Comparison of ENCODE assay signal across 15 mouse cellular contexts in the genomic region with DNA sequence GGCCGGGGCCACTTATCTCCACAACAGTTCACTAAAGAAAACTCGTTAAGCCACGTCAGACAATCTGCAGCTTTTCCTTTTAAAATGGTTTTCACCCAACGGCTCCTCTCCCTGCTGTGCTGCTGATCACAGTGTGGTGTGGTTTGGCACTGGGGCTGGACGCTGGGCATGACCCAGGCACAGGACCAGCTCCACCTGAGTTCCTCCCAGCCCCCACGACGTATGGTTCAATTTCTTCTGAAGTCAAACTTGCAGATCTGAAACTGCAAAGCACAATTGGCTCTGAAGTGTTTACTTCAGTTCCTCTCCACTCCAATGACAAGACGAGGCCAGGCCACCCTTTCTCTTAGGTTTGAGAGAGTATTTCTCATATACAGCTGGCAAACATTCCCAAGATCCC. TPM values are rescaled to one million over a fixed set of nuclear protein-coding genes. Genes with fewer than 3 reads are reported as not detected.
A peak's percentile ranks its signal among the peaks of the same experiment; 100 is the strongest.
DNase-seq lines count a peak whose midpoint lies in the region; ATAC-seq and TF ChIP-seq lines count a peak whose summit lies in the region.
"Had no signal": no experiment of that assay in that cellular context is flagged by ENCODE, and none has a peak within 500 bp of the region (broad histone marks: within the 10 kb centered on the region; RNA-seq: fewer than 3 reads in every experiment).

No protein-coding gene starts in this region.

- DNase-seq in cerebellum, adult 9-11 months, result peak; percentile 58
- DNase-seq in cerebellum, adult 8-10 months, result no peak
- DNase-seq in heart, postnatal 0 days (ENCODE audit: low spot score), result no peak
- no peak for DNase-seq in heart, adult 9 months (ENCODE audit: low spot score in 2 of 2)
- no peak for DNase-seq in stomach, postnatal 0 days (ENCODE audit: low spot score)
- no peak for DNase-seq in spleen, postnatal 36 days (ENCODE audit: low spot score in 2 of 2)
- DNase-seq: B cell, adult 2 months; right cerebral cortex, postnatal 4 days; thymus, adult 18-20 months had no signal

- H3K36me3 ChIP-seq in heart, postnatal 0 days (replicated peaks; ENCODE audit: control insufficient read depth, insufficient read depth, low read length), result no peaks in the 10 kb centered on the region
- peaks cover 3% of the 10 kb centered on the region for H3K36me3 ChIP-seq in megakaryocyte, embryonic 14.5 days (replicated peaks; ENCODE audit: low read length)
- H3K36me3 ChIP-seq in stomach, postnatal 0 days (ENCODE audit: control insufficient read depth, insufficient read depth, low read length), result no peaks in the 10 kb centered on the region
- H3K36me3 ChIP-seq: embryonic facial prominence, embryonic 15.5 days; forebrain, embryonic 12.5 days; hindbrain, embryonic 12.5 days; kidney, embryonic 15.5 days had no signal

- no peak for TF ChIP-seq EP300 in heart, postnatal 0 days (IDR thresholded peaks at IDR 0.05; ENCODE audit: low read depth)
- TF ChIP-seq EP300 in stomach, postnatal 0 days (optimal IDR thresholded peaks at IDR 0.05), result no peak

- H3K9me3 ChIP-seq in heart, postnatal 0 days (replicated peaks; ENCODE audit: control insufficient read depth, low read length), result no peaks in the 10 kb centered on the region
- no peaks in the 10 kb centered on the region for H3K9me3 ChIP-seq in megakaryocyte, embryonic 14.5 days
- H3K9me3 ChIP-seq in stomach, postnatal 0 days (ENCODE audit: control insufficient read depth, low read length), result no peaks in the 10 kb centered on the region
- H3K9me3 ChIP-seq: embryonic facial prominence, embryonic 15.5 days; forebrain, embryonic 12.5 days; hindbrain, embryonic 12.5 days; kidney, embryonic 15.5 days had no signal

- no peak overlapping the region for H3K4me3 ChIP-seq in heart, postnatal 0 days (ENCODE audit: low read depth, low read length)
- H3K4me3 ChIP-seq in megakaryocyte, embryonic 14.5 days (replicated peaks), result peak overlapping the region; percentile 67
- H3K4me3 ChIP-seq in stomach, postnatal 0 days (ENCODE audit: low read depth, low read length), result no peak overlapping the region
- H3K4me3 ChIP-seq: embryonic facial prominence, embryonic 15.5 days; forebrain, embryonic 12.5 days; hindbrain, embryonic 12.5 days; kidney, embryonic 15.5 days had no signal

- H3K4me2 ChIP-seq in heart, postnatal 0 days (ENCODE audit: low read depth, low read length), result no peak overlapping the region
- no peak overlapping the region for H3K4me2 ChIP-seq in stomach, postnatal 0 days (replicated peaks; ENCODE audit: low read depth)
- H3K4me2 ChIP-seq: embryonic facial prominence, embryonic 15.5 days; forebrain, embryonic 12.5 days; hindbrain, embryonic 12.5 days; kidney, embryonic 15.5 days had no signal

- no peak for TF ChIP-seq CTCF in heart, postnatal 0 days (IDR thresholded peaks at IDR 0.05; ENCODE audit: low read depth)
- no peak for TF ChIP-seq CTCF in stomach, postnatal 0 days (IDR thresholded peaks at IDR 0.05; ENCODE audit: low read depth)

- H3K27me3 ChIP-seq in heart, postnatal 0 days (ENCODE audit: control insufficient read depth, insufficient read depth, low read length), result no peaks in the 10 kb centered on the region
- no peaks in the 10 kb centered on the region for H3K27me3 ChIP-seq in megakaryocyte, embryonic 14.5 days (replicated peaks)
- H3K27me3 ChIP-seq in stomach, postnatal 0 days (ENCODE audit: control insufficient read depth, insufficient read depth, low read length), result no peaks in the 10 kb centered on the region
- H3K27me3 ChIP-seq: embryonic facial prominence, embryonic 15.5 days; forebrain, embryonic 12.5 days; hindbrain, embryonic 12.5 days; kidney, embryonic 15.5 days had no signal

- no peak overlapping the region; the same call in 1 of the 2 replicates for H3K9ac ChIP-seq in heart, postnatal 0 days (replicated peaks; ENCODE audit: low read depth, low read length)
- H3K9ac ChIP-seq in stomach, postnatal 0 days (ENCODE audit: low read length), result no peak overlapping the region
- H3K9ac ChIP-seq: embryonic facial prominence, embryonic 15.5 days; forebrain, embryonic 12.5 days; hindbrain, embryonic 12.5 days; kidney, embryonic 15.5 days had no signal

- H3K27ac ChIP-seq in heart, postnatal 0 days (ENCODE audit: low read depth), result 0 out of 2 replicates have a peak overlapping the region, but pooled peaks have one; percentile 7
- peak overlapping the region; percentile 19 for H3K27ac ChIP-seq in stomach, postnatal 0 days (replicated peaks)
- H3K27ac ChIP-seq: embryonic facial prominence, embryonic 15.5 days; forebrain, embryonic 12.5 days; hindbrain, embryonic 12.5 days; kidney, embryonic 15.5 days had no signal

- H3K4me1 ChIP-seq in heart, postnatal 0 days (ENCODE audit: control insufficient read depth, insufficient read depth), result peaks cover 21% of the 10 kb centered on the region
- peaks cover 49% of the 10 kb centered on the region for H3K4me1 ChIP-seq in megakaryocyte, embryonic 14.5 days
- peaks cover 4% of the 10 kb centered on the region; the same call in 1 of the 2 replicates for H3K4me1 ChIP-seq in stomach, postnatal 0 days (replicated peaks; ENCODE audit: control insufficient read depth, insufficient read depth)
- H3K4me1 ChIP-seq: hindbrain, embryonic 12.5 days had no signal

- 55% methylated on average over 8 of the region's 8 CpGs for WGBS in heart, postnatal 0 days
- WGBS in stomach, postnatal 0 days, result 53% methylated on average over 8 of the region's 8 CpGs

- no peak for ATAC-seq in heart, postnatal 0 days (ENCODE audit: insufficient read depth, low read depth)
- ATAC-seq in megakaryocyte, adult 5-6 weeks (ENCODE audit: poor library complexity, severe bottlenecking), result no peak
- ATAC-seq in stomach, postnatal 0 days (ENCODE audit: low FRiP score, low TSS enrichment), result no peak

RNA-seq across cellular contexts. Expression of gene Fnip2, which starts 39.1 kb away (rescaled TPM):
- 10.5 and 18.3 TPM in 2 replicates for total RNA-seq in heart, postnatal 0 days (2014; rRNA removed; ENCODE audit: low replicate concordance)
- 1.4 and 2.1 TPM in 2 replicates for polyA plus RNA-seq in heart, postnatal 0 days (2015; fragmentation: Nextera tagmentation; extraction: Ambion mirVana)
- polyA plus RNA-seq in megakaryocyte, embryonic 14.5 days (2012; ENCODE audit: insufficient read depth, low replicate concordance), result 0.19 and 2.8 TPM in 2 replicates
- 17.9 and 21.3 TPM in 2 replicates for total RNA-seq in megakaryocyte, adult 5-6 weeks (2015)
- total RNA-seq in megakaryocyte, adult 5-6 weeks (2017), result 16.4 and 17.1 TPM in 2 replicates
- polyA plus RNA-seq in stomach, postnatal 0 days (2015; fragmentation: Nextera tagmentation; extraction: Ambion mirVana), result 2.5 and 2.6 TPM in 2 replicates
